Comparison of ENCODE assay signal across 8 mouse cellular contexts in the genomic region with DNA sequence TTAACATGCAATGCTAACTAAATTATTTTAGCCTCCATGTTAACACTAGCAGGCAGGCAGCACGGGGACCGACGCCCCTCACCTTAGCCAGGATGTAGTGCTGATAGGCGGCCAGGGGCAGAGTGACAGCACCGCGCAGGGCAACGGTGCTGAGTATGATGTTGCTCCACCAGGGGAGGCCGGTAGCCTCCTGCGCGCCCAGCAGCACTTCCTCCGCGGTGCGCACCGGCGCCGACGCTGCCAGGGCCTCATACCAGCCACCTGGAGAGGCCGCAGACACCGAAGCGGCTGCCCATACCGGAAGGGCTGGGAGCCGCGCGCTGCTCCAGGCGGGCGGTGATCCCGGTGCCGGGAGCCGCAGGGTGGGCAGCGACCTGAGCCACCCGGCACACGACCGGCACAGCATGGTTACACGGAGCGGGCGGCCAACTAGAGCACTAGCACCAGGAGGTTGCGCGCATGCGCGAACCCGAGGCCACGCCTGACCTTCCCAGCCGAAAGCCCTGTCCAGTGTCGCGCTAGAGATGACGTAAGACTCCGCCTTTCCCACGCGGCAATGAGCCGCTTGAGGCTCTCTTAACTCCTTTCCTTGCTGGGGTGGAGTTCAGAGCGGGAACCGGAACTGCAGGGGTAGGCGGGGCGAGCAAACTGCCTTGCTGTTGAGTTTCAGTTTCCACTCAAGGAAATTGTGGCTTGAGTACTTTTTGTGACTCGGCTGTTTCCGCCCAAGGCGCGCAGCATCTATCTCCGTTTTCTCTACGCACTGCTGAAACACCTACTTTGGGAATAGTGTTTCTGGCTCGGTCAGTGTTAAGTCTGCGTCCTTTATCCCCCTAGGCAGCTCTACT. TPM values are rescaled to one million over a fixed set of nuclear protein-coding genes. Genes with fewer than 3 reads are reported as not detected.
DNase-seq lines count a peak whose midpoint lies in the region; ATAC-seq lines count a peak whose summit lies in the region.

A gene (minus strand): TSS at position 468 of the 848 bp plus-strand sequence.

- peak; percentile 99 for DNase-seq in WW6 (ENCODE audit: low read depth, low spot score)
- peak; percentile 96 to 97 for DNase-seq in cerebellum, postnatal 4 days (ENCODE audit: low spot score in 2 of 2)
- DNase-seq in gastrocnemius, adult 18-20 months (ENCODE audit: low spot score), result peak; percentile 99
- DNase-seq in left cerebral cortex, adult 18-20 months (ENCODE audit: low spot score in 2 of 2), result peak; percentile 99
- DNase-seq in right cerebral cortex, adult 18-20 months, result peak; percentile 99
- DNase-seq in urinary bladder, postnatal 10 days (ENCODE audit: low spot score), result peak; percentile 94

- no peaks in the 10 kb centered on the region for H3K9me3 ChIP-seq in hindbrain, embryonic 16.5 days (ENCODE audit: control insufficient read depth, low read length)

- H3K9ac ChIP-seq in hindbrain, embryonic 16.5 days (ENCODE audit: low read depth, low read length), result peak within 1 kb of the TSS; percentile 97

- H3K4me2 ChIP-seq in hindbrain, embryonic 16.5 days (ENCODE audit: low read length), result peak within 1 kb of the TSS; percentile 72

- peaks cover 19% of the 10 kb centered on the region for H3K36me3 ChIP-seq in hindbrain, embryonic 16.5 days (ENCODE audit: control insufficient read depth, insufficient read depth, low read length)
- peaks cover 28% of the 10 kb centered on the region for H3K36me3 ChIP-seq in macrophage (ENCODE audit: inconsistent target)

- H3K4me3 ChIP-seq in hindbrain, embryonic 16.5 days (ENCODE audit: low read length), result peak within 1 kb of the TSS; percentile 96
- peak within 1 kb of the TSS; percentile 70 for H3K4me3 ChIP-seq in macrophage (ENCODE audit: inconsistent target)

- peak; percentile 98 for ATAC-seq in hindbrain, embryonic 16.5 days

- peaks cover 18% of the 10 kb centered on the region for H3K79me2 ChIP-seq in macrophage (ENCODE audit: inconsistent target)

- H3K27me3 ChIP-seq in hindbrain, embryonic 16.5 days (replicated peaks; ENCODE audit: control insufficient read depth, insufficient read depth, low read length), result no peaks in the 10 kb centered on the region

- peak within 1 kb of the TSS; percentile 93 for H3K27ac ChIP-seq in hindbrain, embryonic 16.5 days (ENCODE audit: low read depth, low read length)
- H3K27ac ChIP-seq in macrophage, result peak within 1 kb of the TSS; percentile 71

- WGBS in hindbrain, embryonic 16.5 days, result under 1% methylated on average over 45 of the region's 62 CpGs
- WGBS in macrophage (ENCODE audit: missing documents), result under 1% methylated on average over 62 of the region's 62 CpGs

- H3K4me1 ChIP-seq in hindbrain, embryonic 16.5 days (ENCODE audit: control insufficient read depth, insufficient read depth, low read depth, low read length), result peaks cover 10% of the 10 kb centered on the region

RNA-seq across cellular contexts. Expression of the gene that starts here (rescaled TPM):
- 1 to 10 TPM; 8.7 to 9.2 TPM for total RNA-seq in gastrocnemius, adult 18-20 months (2021)
- 41.7 and 45.9 TPM in 2 replicates for polyA plus RNA-seq in hindbrain, embryonic 16.5 days (2015; fragmentation: Nextera tagmentation; extraction: Ambion mirVana)
- 10 to 100 TPM; 20.8 to 25.4 TPM for total RNA-seq in left cerebral cortex, adult 18-20 months (2021)
- total RNA-seq in macrophage (2018; cell fraction: chromatin; rRNA removed), result 10 to 100 TPM in 21 of 26 experiments, 1 to 10 TPM in 5; 6.1 to 47.4 (median 16.8) TPM
- total RNA-seq in macrophage (2018; cell fraction: cytosol; rRNA removed), result 10 to 100 TPM in 13 of 26 experiments, 1 to 10 TPM in 13; 3.2 to 19.9 (median 10.2) TPM
- total RNA-seq in macrophage (2018; cell fraction: nucleus; rRNA removed), result 10 to 100 TPM in 22 of 26 experiments, 1 to 10 TPM in 4; 5.2 to 52.2 (median 16.1) TPM
- polyA plus RNA-seq in macrophage (2018), result 4.0 to 15.1 TPM (median 7.0 TPM) in 3 replicates

Comparison
In these comparisons a context has a peak if more than half of its experiments do, and no peak if none do; other contexts are left out.
1. Peak in every context shown above with its lines: DNase-seq, ATAC-seq, H3K4me3 ChIP-seq and H3K27ac ChIP-seq.